ENCODE assay signal across 7 mouse cellular contexts in the genomic region with DNA sequence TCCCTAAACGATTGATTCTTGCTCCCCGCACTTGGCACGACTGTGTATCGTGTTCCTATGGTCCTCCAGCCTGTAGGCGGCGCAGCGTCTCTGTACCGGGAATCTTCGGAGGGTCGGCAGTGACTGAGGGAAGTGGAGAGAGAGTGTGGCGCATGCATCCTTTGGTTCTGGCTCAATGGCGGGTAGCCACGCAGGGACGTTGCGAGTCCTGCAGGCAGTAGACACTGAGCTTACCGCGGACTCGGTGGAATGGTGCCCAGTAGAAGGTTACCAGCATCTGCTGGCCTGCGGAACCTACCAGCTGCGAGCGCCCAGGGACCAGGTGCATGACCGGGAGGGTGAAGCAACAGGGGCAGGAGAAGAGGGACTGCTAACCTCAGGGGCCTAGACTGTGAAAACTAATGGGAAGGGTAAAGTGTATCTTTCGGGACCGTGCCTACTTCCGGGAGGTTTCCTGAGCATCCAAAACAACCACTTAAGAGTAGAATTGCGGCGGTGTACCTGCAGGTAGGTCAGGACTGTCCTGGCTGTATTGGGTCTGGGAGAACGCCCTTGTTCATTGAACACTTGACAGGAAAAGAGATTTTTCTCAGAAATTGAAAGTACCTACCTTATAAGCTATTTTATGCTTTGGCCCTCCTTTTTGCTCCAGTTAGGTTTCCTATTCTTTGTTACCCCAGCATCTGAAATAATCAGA. TPM values are rescaled to one million over a fixed set of nuclear protein-coding genes. Genes with fewer than 3 reads are reported as not detected.
DNase-seq lines count a peak whose midpoint lies in the region; ATAC-seq lines count a peak whose summit lies in the region.

A gene (plus strand): TSS at position 97 of the 697 bp plus-strand sequence.

- H3K36me3 ChIP-seq in intestine, embryonic 15.5 days = peaks cover 18% of the 10 kb centered on the region; the same call in 1 of the 2 replicates
- H3K36me3 ChIP-seq in midbrain, embryonic 10.5 days = peaks cover 82% of the 10 kb centered on the region

- ATAC-seq in intestine, embryonic 15.5 days = peak; percentile 95

- no peaks in the 10 kb centered on the region for H3K9me3 ChIP-seq in intestine, embryonic 15.5 days
- no peaks in the 10 kb centered on the region for H3K9me3 ChIP-seq in midbrain, embryonic 10.5 days (replicated peaks)

- H3K4me2 ChIP-seq in intestine, embryonic 15.5 days (replicated peaks) = peak within 1 kb of the TSS; percentile 67

- intact Hi-C loops in left cerebral cortex, postnatal 25 days (cut with DNase I) = no loop called here

- H3K4me3 ChIP-seq in intestine, embryonic 15.5 days (replicated peaks) = peak within 1 kb of the TSS; percentile 84
- peak within 1 kb of the TSS; percentile 92 for H3K4me3 ChIP-seq in midbrain, embryonic 10.5 days

- 0 out of 2 replicates have a peak within 1 kb of the TSS, but pooled peaks have one; percentile 37 for H3K27ac ChIP-seq in intestine, embryonic 15.5 days
- peak within 1 kb of the TSS; percentile 92 for H3K27ac ChIP-seq in midbrain, embryonic 10.5 days (replicated peaks)

- DNase-seq in adrenal gland, adult (ENCODE audit: inconsistent age in 2 of 2, low spot score in 1 of 2) = peak; percentile 84 to 95
- peak; percentile 94 for DNase-seq in embryo, embryonic 10.5 days (ENCODE audit: low spot score)
- peak; percentile 66 for DNase-seq in gastrocnemius, postnatal 25 days
- DNase-seq in left cerebral cortex, postnatal 25 days (ENCODE audit: low spot score in 2 of 2) = peak; percentile 87 to 93
- peak; percentile 88 for DNase-seq in midbrain, embryonic 10.5 days (ENCODE audit: low spot score)
- DNase-seq in right cerebral cortex, postnatal 4 days = peak; percentile 95

- H3K9ac ChIP-seq in intestine, embryonic 15.5 days = peak within 1 kb of the TSS; percentile 88

- H3K27me3 ChIP-seq in intestine, embryonic 15.5 days (replicated peaks) = no peaks in the 10 kb centered on the region
- no peaks in the 10 kb centered on the region for H3K27me3 ChIP-seq in midbrain, embryonic 10.5 days (ENCODE audit: low read depth, poor library complexity, severe bottlenecking)

- WGBS in intestine, embryonic 15.5 days = under 1% methylated on average over 28 of the region's 28 CpGs
- 2% methylated on average over 28 of the region's 28 CpGs for WGBS in midbrain, embryonic 10.5 days

- H3K4me1 ChIP-seq in intestine, embryonic 15.5 days (replicated peaks) = peaks cover 7% of the 10 kb centered on the region; the same call in 1 of the 2 replicates
- peaks cover 12% of the 10 kb centered on the region for H3K4me1 ChIP-seq in midbrain, embryonic 10.5 days

RNA-seq across cellular contexts. Expression of the gene that starts here (rescaled TPM):
- total RNA-seq in gastrocnemius, postnatal 25 days (2021) = 1 to 10 TPM; 3.1 to 3.2 TPM
- 21.8 and 24.0 TPM in 2 replicates for polyA plus RNA-seq in intestine, embryonic 15.5 days (2015; fragmentation: Nextera tagmentation; extraction: Ambion mirVana)
- total RNA-seq in left cerebral cortex, postnatal 25 days (2021) = 10 to 100 TPM; 27.5 to 33.5 TPM
- polyA plus RNA-seq in midbrain, embryonic 10.5 days (2016; fragmentation: Nextera tagmentation; extraction: Ambion mirVana) = 33.9 and 36.3 TPM in 2 replicates

Comparison
In these comparisons a context has a peak if more than half of its experiments do, and no peak if none do; other contexts are left out.
1. Peak in every context shown above with its lines: DNase-seq, ATAC-seq, H3K4me3 ChIP-seq and H3K27ac ChIP-seq.
2. RNA of the gene that starts here (total RNA-seq): 27.5 to 33.5 TPM in left cerebral cortex, postnatal 25 days; 3.1 to 3.2 TPM in gastrocnemius, postnatal 25 days; every median in the first group is over 4 times any median in the second.